Mouse (Mus musculus): ENCODE data around the gene Man1c1.

DNA sequence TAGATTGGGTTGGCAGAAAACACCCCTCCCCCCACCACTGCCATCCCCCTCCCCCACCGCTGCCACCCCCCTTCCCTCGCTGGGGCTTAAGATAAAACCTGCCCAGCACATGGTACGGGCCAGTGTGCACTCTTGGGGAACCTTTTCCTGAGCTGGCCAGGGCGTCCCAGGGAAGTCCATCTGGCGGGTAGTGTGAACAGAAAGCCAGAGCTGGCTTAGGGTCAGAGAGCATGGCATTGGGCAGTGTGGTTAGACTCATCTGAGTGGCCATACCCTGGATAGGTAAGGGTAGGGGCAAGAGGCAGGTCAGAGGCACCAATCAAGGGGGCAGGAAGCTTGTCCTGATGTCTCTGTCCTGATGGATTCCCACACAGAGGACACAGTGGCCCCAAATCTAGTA lies 124.5 kb downstream of the Man1c1 start:
- TF ChIP-seq CTCF (IDR thresholded peaks at IDR 0.05; ENCODE audit: borderline replicate concordance, extremely low read depth, insufficient read depth, insufficient read length) = no peak
- no peak for TF ChIP-seq POLR2A (IDR thresholded peaks at IDR 0.05; ENCODE audit: borderline replicate concordance, extremely low read depth, insufficient read depth, insufficient read length, poor library complexity, severe bottlenecking)

Measured in brain, embryonic 14.5 days (tissue).